Mouse (Mus musculus): ENCODE results near the gene Gm15140. TPM values are rescaled to one million over a fixed set of nuclear protein-coding genes. Genes with fewer than 3 reads are reported as not detected.

Gm15140 gene
- not detected in 2 replicates for polyA plus RNA-seq (2012; rRNA removed)

GRCm38 (mm10) chrX:154120585-154120984 lies at the start of gene Gm15140:
Gm15140 (minus strand) TSS chrX:154120685.

Other genes starting within 250 kb of the Gm15140 start
- gene Samt1, start 108.0 kb downstream of the Gm15140 start, polyA plus RNA-seq (2012; rRNA removed) = not detected in 2 replicates
- not detected in 2 replicates for gene 4921511M17Rik, start 86.9 kb downstream of the Gm15140 start, polyA plus RNA-seq (2012; rRNA removed)
- gene Gm10057, start 65.6 kb downstream of the Gm15140 start, polyA plus RNA-seq (2012; rRNA removed) = not detected in 2 replicates
- gene 4930524N10Rik, start 222.7 kb upstream of the Gm15140 start, polyA plus RNA-seq (2012; rRNA removed) = not detected in 2 replicates

Measured in ovary, adult 2 months (tissue).